Mouse (Mus musculus) MEL (cell line): ENCODE results near the gene Cbfa2t2.

Experiments used
- CHD2 ChIP-seq: IDR thresholded peaks from 2 replicates; pipeline ENCODE4 v1.6.1; 2011; ENCODE audit warnings: low read length, improper control_type of control experiment
- CTCF ChIP-seq, 3 experiments: IDR thresholded peaks in 2 of 3; conservative IDR thresholded peaks in 1 of 3; 2 replicates each; pipeline ENCODE4 v1.5.1; 2011 to 2012; ENCODE audit warnings: low read length in 3 of 3, low read depth in 2 of 3, mild to moderate bottlenecking in 2 of 3, improper control_type of control experiment in 1 of 3, inconsistent platforms in 1 of 3, mixed read lengths in 1 of 3, moderate library complexity in 1 of 3; ENCODE audit not compliant: control insufficient read depth in 1 of 3, insufficient read depth in 1 of 3, poor library complexity in 1 of 3, severe bottlenecking in 1 of 3
- ETS1 ChIP-seq: IDR thresholded peaks from 2 replicates; pipeline ENCODE4 v1.6.1; 2012; ENCODE audit warnings: low read depth, mild to moderate bottlenecking, inconsistent platforms, low read length, improper control_type of control experiment, moderate library complexity
- GATA1 ChIP-seq: IDR thresholded peaks from 2 replicates; pipeline ENCODE4 v1.6.1; 2011; ENCODE audit warnings: low read depth, low read length, improper control_type of control experiment
- HCFC1 ChIP-seq: IDR thresholded peaks from 2 replicates; pipeline ENCODE4 v1.6.1; 2012; ENCODE audit warnings: low read depth, mild to moderate bottlenecking, inconsistent platforms, low read length, improper control_type of control experiment, moderate library complexity
- KAT2A ChIP-seq: conservative IDR thresholded peaks from 2 replicates; pipeline ENCODE4 v1.6.1; 2012; ENCODE audit warnings: low read depth, low read length, improper control_type of control experiment, inconsistent platforms
- MAFK ChIP-seq: IDR thresholded peaks from 2 replicates; pipeline ENCODE4 v1.6.1; 2011; ENCODE audit warnings: low read depth, mild to moderate bottlenecking, low read length, improper control_type of control experiment, borderline replicate concordance
- MAX ChIP-seq: IDR thresholded peaks from 2 replicates; pipeline ENCODE4 v1.6.1; 2011; ENCODE audit warnings: low read length, improper control_type of control experiment
- NELFE ChIP-seq: IDR thresholded peaks from 2 replicates; pipeline ENCODE4 v1.6.1; 2011; ENCODE audit warnings: low read depth, low read length, improper control_type of control experiment
- POLR2AphosphoS2 ChIP-seq: IDR thresholded peaks from 2 replicates; pipeline ENCODE4 v1.6.1; 2011; ENCODE audit warnings: low read length, improper control_type of control experiment
- USF1 ChIP-seq: IDR thresholded peaks from 2 replicates; pipeline ENCODE4 v1.6.1; 2014; ENCODE audit warnings: low read depth, mild to moderate bottlenecking, inconsistent platforms, low read length, improper control_type of control experiment, moderate library complexity
- USF2 ChIP-seq, 2 experiments: IDR thresholded peaks; 2 replicates each; pipeline ENCODE4 v1.6.1; 2011 to 2012; ENCODE audit warnings: improper control_type of control experiment in 2 of 2, low read length in 2 of 2, borderline replicate concordance in 1 of 2, inconsistent platforms in 1 of 2, low read depth in 1 of 2, mild to moderate bottlenecking in 1 of 2; ENCODE audit not compliant: insufficient read depth in 1 of 2
- ZKSCAN1 ChIP-seq: IDR thresholded peaks from 2 replicates; pipeline ENCODE4 v1.6.1; 2012; ENCODE audit warnings: low read depth, mild to moderate bottlenecking, inconsistent platforms, low read length, improper control_type of control experiment, moderate library complexity

DNA sequence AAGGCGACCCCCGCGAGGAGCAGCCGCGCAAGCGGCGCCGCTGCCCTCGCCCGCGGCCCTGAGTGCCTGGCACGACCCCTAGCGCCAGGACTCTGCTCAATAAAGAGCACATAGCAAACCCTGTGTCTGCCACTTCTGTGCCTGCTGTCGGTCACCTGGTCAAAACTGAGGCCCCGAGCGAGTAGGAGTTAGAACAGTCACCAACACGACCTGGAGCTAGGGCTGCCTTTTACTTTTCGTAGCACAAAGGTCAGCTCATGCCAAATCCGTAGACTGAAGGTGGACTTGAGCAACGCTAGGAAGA, 113.6 kb downstream of the Cbfa2t2 start:
- TF ChIP-seq HCFC1 (no peak), CTCF (IDR thresholded peaks at IDR 0.05 in 2 of 3, conservative IDR thresholded peaks at IDR 0.05 in 1 of 3; ENCODE audit: control insufficient read depth in 1 of 3, insufficient read depth in 1 of 3, low read depth in 2 of 3, low read length in 3 of 3, poor library complexity in 1 of 3, severe bottlenecking in 1 of 3) (no peak), ZKSCAN1 (no peak), USF1 (no peak), POLR2AphosphoS2 (no peak), CHD2 (no peak), USF2 (IDR thresholded peaks at IDR 0.05; ENCODE audit: borderline replicate concordance in 1 of 2, insufficient read depth in 1 of 2, low read depth in 1 of 2, low read length in 2 of 2) (no peak), NELFE (no peak), KAT2A (no peak), GATA1 (no peak), ETS1 (no peak), MAFK (no peak), MAX (no peak)
